Mouse (Mus musculus): ENCODE results near the gene Smdt1. TPM values are rescaled to one million over a fixed set of nuclear protein-coding genes. Genes with fewer than 3 reads are reported as not detected.
A peak's percentile ranks its signal among the peaks of the same experiment; 100 is the strongest.
"Not testable (repeated sequence)": the region's sequence is repeated elsewhere in the genome, so short reads cannot be mapped to it uniquely, and the experiment has no call there.

Smdt1 gene
- polyA plus RNA-seq, 1 experiment from 2014 or later, result 322 TPM

- DNase-seq (ENCODE audit: low spot score), result no peak
These were observed 29.4 kb downstream of the Smdt1 start for GRCm38 (mm10) chr15:82368146-82368545.

DNA sequence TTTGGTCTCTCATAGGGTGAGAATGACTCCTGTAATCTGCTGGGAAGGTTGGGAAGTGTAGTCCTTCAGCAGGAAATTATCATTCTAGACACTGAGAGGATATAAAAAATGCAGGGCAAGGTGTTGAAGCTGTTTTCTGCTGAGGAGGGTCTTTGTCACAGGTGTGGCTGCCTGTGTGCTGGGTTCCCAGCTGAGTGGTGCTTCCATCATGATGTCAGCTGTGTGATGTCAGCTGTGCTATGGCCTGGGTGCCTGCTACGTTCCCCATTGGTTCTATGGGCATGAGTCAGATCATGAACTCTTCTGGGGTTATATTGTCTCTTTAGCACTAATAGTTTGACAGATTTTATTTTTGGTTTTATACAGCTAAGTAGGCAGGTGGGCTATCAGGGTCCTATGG lies 30.1 kb downstream of the Smdt1 start:
- no peak for DNase-seq (ENCODE audit: low spot score)

DNA sequence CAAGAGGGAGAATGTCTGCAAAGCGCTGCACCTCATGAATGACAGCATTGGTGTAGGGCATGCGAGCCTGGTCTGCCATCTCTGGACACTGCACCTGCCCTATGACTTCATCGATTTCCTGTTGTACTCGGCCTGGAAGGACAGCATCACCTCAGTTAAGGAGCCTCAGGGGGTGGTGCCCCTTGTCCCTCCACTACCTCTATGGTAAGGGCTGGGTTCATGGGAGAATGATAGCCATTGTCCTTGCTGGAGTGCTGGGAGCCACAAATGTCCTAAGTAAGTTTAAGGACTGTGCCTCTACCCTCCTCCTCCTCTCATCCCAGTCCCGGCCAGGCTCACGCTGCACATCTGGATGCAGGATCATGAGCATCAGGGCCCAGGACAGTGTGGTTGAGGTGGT lies 33.7 kb downstream of the Smdt1 start:
- DNase-seq (ENCODE audit: low spot score), result no peak

DNA sequence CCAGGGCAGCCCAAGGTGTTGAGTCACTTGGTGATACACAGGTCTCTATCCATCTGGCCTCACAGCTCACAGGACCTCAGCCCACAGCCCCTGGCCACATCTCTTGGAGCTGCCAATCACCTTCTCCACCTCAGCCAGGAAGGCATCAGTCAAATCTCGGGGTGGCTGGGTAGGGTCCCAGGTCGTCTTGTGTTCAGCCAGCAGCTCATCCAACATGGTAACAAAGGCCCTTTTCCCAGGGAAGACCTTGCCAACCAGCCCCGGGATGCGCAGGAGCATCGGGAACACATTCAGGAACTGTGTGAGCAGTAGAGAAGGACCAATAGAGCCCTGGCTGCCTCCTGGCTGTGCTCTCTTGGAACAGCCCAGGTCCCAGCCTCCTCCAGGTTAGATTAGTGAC lies 34.2 kb downstream of the Smdt1 start:
- no peak for DNase-seq (ENCODE audit: low spot score)

GRCm38 (mm10) chr15:82374437-82374836 lies 35.7 kb downstream of the Smdt1 start:
- DNase-seq (ENCODE audit: low spot score), result no peak

DNA sequence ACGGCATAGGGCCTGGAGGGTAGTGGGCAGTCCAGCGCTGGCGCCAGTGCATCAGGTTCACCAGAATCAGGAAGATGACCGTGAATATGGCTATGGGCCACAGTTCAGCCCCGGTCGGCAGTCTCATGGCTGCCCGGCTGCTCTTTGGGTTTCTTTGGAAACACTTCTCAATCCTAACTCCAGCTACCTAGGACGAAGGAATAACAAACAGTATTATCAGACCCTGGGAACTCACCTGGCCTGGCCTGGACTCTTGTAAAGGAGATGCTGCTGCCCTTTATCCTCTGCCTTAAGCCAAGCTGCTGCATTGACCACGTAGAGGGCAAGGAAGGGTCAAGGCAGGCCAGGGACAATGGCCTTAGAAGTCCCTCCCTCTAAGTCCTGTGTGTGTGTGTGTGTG lies 37.1 kb downstream of the Smdt1 start:
- no peak for DNase-seq (ENCODE audit: low spot score)

GRCm38 (mm10) chr15:82376393-82377138 lies 37.8 kb downstream of the Smdt1 start:
- DNase-seq (ENCODE audit: low spot score), result no peak

DNA sequence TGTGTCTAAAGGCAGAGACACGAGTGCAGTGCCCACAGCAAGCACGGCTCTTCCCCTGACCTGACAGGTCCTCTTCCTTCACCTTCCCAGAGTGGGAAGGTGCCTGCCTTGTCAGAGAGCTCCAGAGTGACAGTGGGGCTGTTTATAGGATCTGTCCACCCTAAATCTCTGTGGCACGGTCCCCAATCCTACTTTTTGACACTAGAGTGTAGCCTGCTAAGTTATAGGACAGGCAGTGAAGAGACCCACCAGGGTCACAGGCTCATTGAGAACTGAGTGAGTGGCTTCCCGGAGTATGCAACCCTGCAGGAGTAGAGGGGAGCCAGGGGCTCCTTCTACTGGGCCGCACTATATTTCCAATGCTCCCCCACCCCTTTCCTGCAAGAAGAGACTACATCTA lies 38.9 kb downstream of the Smdt1 start:
- no peak for DNase-seq (ENCODE audit: low spot score)

GRCm38 (mm10) chr15:82378261-82379180 lies 39.8 kb downstream of the Smdt1 start:
- DNase-seq (ENCODE audit: low spot score), result no peak

DNA sequence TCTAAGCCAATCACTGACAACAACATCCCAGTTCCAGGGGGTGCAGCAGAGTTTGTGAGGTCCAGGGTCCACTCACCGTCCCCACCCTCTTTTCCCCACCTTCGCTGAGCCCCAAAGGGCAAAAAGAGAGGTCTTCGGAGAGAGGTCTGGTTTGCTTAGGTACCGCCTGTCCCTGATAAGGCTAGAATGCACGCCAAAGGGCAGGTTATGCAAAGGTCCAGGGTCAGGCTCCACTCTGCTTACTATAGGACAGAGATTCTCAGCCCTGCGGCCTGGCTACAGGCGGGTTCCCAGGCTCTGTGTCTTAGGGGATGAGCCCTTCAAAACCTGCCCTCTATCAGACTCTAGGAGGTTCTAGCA lies 40.7 kb downstream of the Smdt1 start:
- DNase-seq (ENCODE audit: low spot score), result no peak

GRCm38 (mm10) chr15:82379871-82380713 lies 41.3 kb downstream of the Smdt1 start, which contains the start of gene Cyp2d22:
Gene Cyp2d22, minus strand, starts transcription at chr15:82380260.
- peak; percentile 44 for DNase-seq (ENCODE audit: low spot score)

DNA sequence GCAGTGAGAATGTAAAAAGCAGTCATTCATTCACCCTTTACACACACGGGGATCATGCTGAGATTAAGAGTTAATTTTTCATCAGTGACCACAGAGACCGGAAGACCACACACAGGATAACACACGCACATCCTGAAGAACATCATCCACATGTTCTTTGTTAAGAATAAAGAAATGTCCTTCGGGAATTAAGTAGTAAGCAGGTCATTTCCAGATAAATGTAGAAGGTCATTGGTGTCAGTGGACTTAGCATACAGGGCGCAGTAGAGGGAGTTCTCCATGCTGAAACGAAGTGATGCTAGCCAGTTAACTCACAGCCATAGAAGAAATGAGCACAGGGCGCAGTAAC lies 41.9 kb downstream of the Smdt1 start:
- DNase-seq (ENCODE audit: low spot score), result no peak

DNA sequence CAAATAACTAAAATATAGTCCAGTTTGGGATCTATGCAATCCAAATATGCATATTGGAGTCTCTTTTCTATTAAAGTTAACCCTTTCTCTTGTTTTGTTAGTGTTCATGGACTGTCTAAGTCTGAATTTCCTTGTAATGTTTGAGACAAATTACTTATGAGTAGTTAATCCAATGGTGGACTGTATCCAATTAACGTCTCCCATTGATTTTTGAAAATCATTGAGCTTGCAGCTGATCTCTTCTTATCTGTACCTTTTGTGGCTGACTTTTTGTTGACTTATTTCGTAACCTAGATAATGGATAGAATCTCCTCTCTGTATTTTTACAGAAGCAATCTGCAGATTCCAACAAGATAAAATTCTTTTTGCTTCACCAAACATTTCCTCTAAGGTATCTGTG lies 43.7 kb downstream of the Smdt1 start:
- no peak for DNase-seq (ENCODE audit: low spot score)

GRCm38 (mm10) chr15:82385729-82386128 lies 47.0 kb downstream of the Smdt1 start:
- no peak for DNase-seq (ENCODE audit: low spot score)

- not testable (repeated sequence) for DNase-seq (ENCODE audit: low spot score)
These were observed 51.2 kb downstream of the Smdt1 start for GRCm38 (mm10) chr15:82389916-82390315.

DNA sequence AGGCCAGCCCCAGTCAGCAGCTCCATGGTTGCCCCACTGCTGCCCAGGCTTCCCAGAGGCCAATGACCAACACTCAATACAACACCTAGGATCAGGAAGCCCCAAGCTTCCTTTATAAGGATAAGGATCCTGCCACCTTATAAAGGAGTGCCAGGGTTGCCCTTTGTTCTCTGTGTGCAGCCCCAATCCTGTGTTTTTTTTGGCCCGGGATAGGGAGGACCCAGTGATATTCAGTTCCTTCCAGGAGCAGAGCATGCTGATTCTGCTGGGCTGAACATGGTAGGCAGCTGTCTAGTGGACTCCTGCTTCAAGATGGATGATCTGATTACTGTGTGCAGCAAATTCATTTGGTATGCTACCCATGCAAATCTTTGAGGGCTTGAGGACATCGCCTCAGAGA lies 55.2 kb downstream of the Smdt1 start, which contains the start of gene Cyp2d11:
TSS of gene Cyp2d11 (minus strand) at position 101 of the 400 bp plus-strand sequence.
- DNase-seq (ENCODE audit: low spot score), result not testable (repeated sequence)

DNA sequence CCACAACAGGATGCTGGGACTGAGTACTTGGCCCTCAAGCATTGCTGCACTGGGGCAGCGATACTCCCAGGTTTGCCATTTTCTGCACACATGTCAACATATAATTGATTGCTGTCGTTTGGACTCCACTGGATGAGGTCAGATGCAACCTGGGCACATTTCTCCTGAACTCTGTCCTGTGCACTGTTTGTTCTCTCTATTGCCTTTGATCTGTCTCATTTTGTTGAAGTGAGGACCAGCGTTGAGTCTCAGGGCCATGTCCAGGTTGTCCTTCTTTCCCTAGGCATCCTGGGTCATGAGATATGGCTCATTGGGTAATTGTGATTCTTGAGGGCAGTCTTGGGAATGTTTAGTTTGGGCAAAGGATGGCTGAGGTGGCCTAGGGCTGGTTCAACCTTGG lies 57.2 kb downstream of the Smdt1 start:
- DNase-seq (ENCODE audit: low spot score), result not testable (repeated sequence)

Measured in thymus, postnatal 0 days (tissue).